Mouse (Mus musculus): ENCODE results near the gene Hist1h2bg. TPM values are rescaled to one million over a fixed set of nuclear protein-coding genes. Genes with fewer than 3 reads are reported as not detected.
"Not testable (repeated sequence)": the region's sequence is repeated elsewhere in the genome, so short reads cannot be mapped to it uniquely, and the experiment has no call there.

Hist1h2bg gene
- total RNA-seq, 4 experiments from 2014 or later, result 57.3 to 67.6 (median 60.8) TPM

GRCm38 (mm10) chr13:23582219-23583056 lies 11.2 kb downstream of the Hist1h2bg start:
- DNase-seq (ENCODE audit: low spot score in 2 of 2), result no peak

- no peak for DNase-seq (ENCODE audit: low spot score in 2 of 2)
Measured at GRCm38 (mm10) chr13:23583387-23584068, 12.3 kb downstream of the Hist1h2bg start.

GRCm38 (mm10) chr13:23584331-23584730 lies 13.1 kb downstream of the Hist1h2bg start:
- DNase-seq (ENCODE audit: low spot score in 2 of 2), result no peak

- DNase-seq (ENCODE audit: low spot score in 2 of 2), result peak; percentile 63 to 66
Measured at GRCm38 (mm10) chr13:23585029-23585441, 13.8 kb downstream of the Hist1h2bg start.

- DNase-seq (ENCODE audit: low spot score in 2 of 2), result peak; percentile 68 to 80
Measured at GRCm38 (mm10) chr13:23585442-23586098, 14.4 kb downstream of the Hist1h2bg start.

GRCm38 (mm10) chr13:23586099-23586939 lies 15.1 kb downstream of the Hist1h2bg start:
- no peak for DNase-seq (ENCODE audit: low spot score in 2 of 2)

- DNase-seq (ENCODE audit: low spot score in 2 of 2), result no peak
Measured at GRCm38 (mm10) chr13:23586940-23587225, 15.7 kb downstream of the Hist1h2bg start.

- DNase-seq (ENCODE audit: low spot score in 2 of 2), result no peak
Measured at GRCm38 (mm10) chr13:23591206-23591605, 20.0 kb downstream of the Hist1h2bg start.

- DNase-seq (ENCODE audit: low spot score in 2 of 2), result not testable (repeated sequence)
Measured at GRCm38 (mm10) chr13:23591886-23592285, 20.7 kb downstream of the Hist1h2bg start.

GRCm38 (mm10) chr13:23592614-23593013 lies 21.4 kb downstream of the Hist1h2bg start:
- no peak for DNase-seq (ENCODE audit: low spot score in 2 of 2)

- DNase-seq (ENCODE audit: low spot score in 2 of 2), result no peak
Measured at GRCm38 (mm10) chr13:23593051-23593770, 22.0 kb downstream of the Hist1h2bg start.

GRCm38 (mm10) chr13:23595185-23595584 lies 24.0 kb downstream of the Hist1h2bg start:
- DNase-seq (ENCODE audit: low spot score in 2 of 2), result no peak

- DNase-seq (ENCODE audit: low spot score in 2 of 2), result no peak
Measured at GRCm38 (mm10) chr13:23595622-23596372, 24.6 kb downstream of the Hist1h2bg start.

GRCm38 (mm10) chr13:23597957-23598356 lies 26.8 kb downstream of the Hist1h2bg start:
- peak in 1 of 2 experiments; percentile 66 for DNase-seq (ENCODE audit: low spot score in 2 of 2)

GRCm38 (mm10) chr13:23603182-23603699 lies 32.0 kb downstream of the Hist1h2bg start:
- no peak for DNase-seq (ENCODE audit: low spot score in 2 of 2)

- no peak for DNase-seq (ENCODE audit: low spot score in 2 of 2)
Measured at GRCm38 (mm10) chr13:23604452-23604851, 33.3 kb downstream of the Hist1h2bg start.

GRCm38 (mm10) chr13:23605052-23605451 lies 33.9 kb downstream of the Hist1h2bg start:
- DNase-seq (ENCODE audit: low spot score in 2 of 2), result no peak

GRCm38 (mm10) chr13:23609209-23609608 lies 38.0 kb downstream of the Hist1h2bg start:
- no peak for DNase-seq (ENCODE audit: low spot score in 2 of 2)

GRCm38 (mm10) chr13:23609844-23610243 lies 38.6 kb downstream of the Hist1h2bg start:
- no peak for DNase-seq (ENCODE audit: low spot score in 2 of 2)

- no peak for DNase-seq (ENCODE audit: low spot score in 2 of 2)
Measured at GRCm38 (mm10) chr13:23610393-23610792, 39.2 kb downstream of the Hist1h2bg start.

Data from layer of hippocampus, adult 8-10 months (tissue).